Mouse (Mus musculus) kidney, adult 2 months (tissue): ENCODE results near the gene Evi5. TPM values are rescaled to one million over a fixed set of nuclear protein-coding genes. Genes with fewer than 3 reads are reported as not detected.

ENCODE experiments used
- DNase-seq: peaks from one replicate; pipeline ENCODE4 v3.0.0; 2021
- H3K27ac ChIP-seq: fragments of 200-500 bp; 2 replicates; pipeline ENCODE4 v1.5.1; 2012; ENCODE audit warnings: low read depth, low read length, control low read depth, inconsistent platforms; ENCODE audit not compliant: insufficient read depth
- H3K27me3 ChIP-seq: fragments of 200-500 bp; replicated peaks from 2 replicates; pipeline ENCODE4 v1.6.1; 2012; ENCODE audit warnings: mild to moderate bottlenecking, moderate library complexity, low read length, inconsistent platforms; ENCODE audit not compliant: control insufficient read depth, insufficient read depth
- H3K36me3 ChIP-seq: fragments of 200-500 bp; 2 replicates; pipeline ENCODE4 v1.6.1; 2012; ENCODE audit warnings: mild to moderate bottlenecking, moderate library complexity, low read length, inconsistent platforms; ENCODE audit not compliant: control insufficient read depth, insufficient read depth
- H3K4me1 ChIP-seq: fragments of 200-500 bp; 2 replicates; pipeline ENCODE4 v1.6.1; 2011; ENCODE audit warnings: low read length; ENCODE audit not compliant: control insufficient read depth, insufficient read depth
- H3K4me3 ChIP-seq: fragments of 200-500 bp; 2 replicates; pipeline ENCODE4 v1.5.1; 2011; ENCODE audit warnings: mild to moderate bottlenecking, low read depth, low read length, control low read depth; ENCODE audit not compliant: insufficient read depth
- CTCF ChIP-seq: fragments of 200-500 bp; conservative IDR thresholded peaks from 2 replicates; pipeline ENCODE4 v1.5.1; 2011; ENCODE audit warnings: low read depth, mild to moderate bottlenecking, control low read depth, low read length, moderate library complexity, mixed read lengths; ENCODE audit not compliant: insufficient read depth, insufficient read length
- POLR2A ChIP-seq: fragments of 200-500 bp; IDR thresholded peaks from one replicate; pipeline ENCODE4 v1.6.1; 2011; ENCODE audit warnings: low read depth, low read length, control low read depth
- WGBS: fragments of 180-500 bp; shearing (Covaris S2); methylation state at CpG from one replicate; pipeline ENCODE4 v1.1.7; 2018; 5-methylcytosine and 5-hydroxymethylcytosine counted together
- polyA plus RNA-seq: library from polyadenylated mRNA; depleted of rRNA; stranded (reverse); fragments of >200 nt; gene quantifications from 2 replicates; pipeline ENCODE4 v1.2.3, GENCODE M21; 2012

Gene Evi5
- polyA plus RNA-seq, 1 experiment = 39.0 TPM

- WGBS = 83% methylated on average over 6 of the region's 6 CpGs
- TF ChIP-seq CTCF = no peak
- TF ChIP-seq POLR2A = no peak
- no peak overlapping the region for H3K27ac ChIP-seq
- H3K36me3 ChIP-seq = no peaks in the 10 kb centered on the region
- H3K4me1 ChIP-seq = peaks cover 7% of the 10 kb centered on the region; the same call in 1 of the 2 replicates
- H3K4me3 ChIP-seq = no peak overlapping the region
- H3K27me3 ChIP-seq = no peaks in the 10 kb centered on the region
- DNase-seq = no peak
Measured at GRCm38 (mm10) chr5:107873330-107873729, 1.6 kb downstream of the Evi5 start.

DNA sequence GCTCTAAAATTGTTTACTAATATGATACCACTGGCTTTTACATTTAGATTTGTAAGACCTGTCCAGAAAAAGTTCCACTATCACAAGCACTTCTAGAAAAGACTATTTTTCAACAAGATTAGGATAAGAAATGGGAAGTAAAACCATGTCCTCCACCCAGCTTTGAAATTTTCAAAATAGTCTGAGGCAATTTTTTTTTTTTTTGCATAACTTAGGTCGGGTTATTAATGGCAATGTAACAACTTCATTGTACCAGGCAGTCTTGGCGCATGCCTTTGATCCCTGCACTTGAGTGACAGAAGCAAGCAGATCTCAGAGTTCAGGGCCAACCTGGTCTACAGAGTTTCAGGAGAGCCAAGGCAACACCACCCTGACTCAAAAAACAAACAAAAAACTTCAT, 5.2 kb downstream of the Evi5 start:
- TF ChIP-seq POLR2A (no peak), CTCF (no peak)
- no peak overlapping the region for H3K27ac ChIP-seq
- no peak for DNase-seq
- no peaks in the 10 kb centered on the region for H3K27me3 ChIP-seq
- H3K4me3 ChIP-seq = no peak overlapping the region
- WGBS = 45% methylated on average over 2 of the region's 2 CpGs
- peaks cover 11% of the 10 kb centered on the region; the same call in 1 of the 2 replicates for H3K4me1 ChIP-seq
- H3K36me3 ChIP-seq = no peaks in the 10 kb centered on the region

GRCm38 (mm10) chr5:107868905-107869424, 5.9 kb downstream of the Evi5 start:
- TF ChIP-seq POLR2A = peak; percentile 43
- 0 out of 2 replicates have a peak, but pooled peaks have one; percentile 7 for TF ChIP-seq CTCF
- H3K4me3 ChIP-seq = peak overlapping the region; percentile 97
- under 1% methylated on average over 58 of the region's 58 CpGs for WGBS
- peak; percentile 97 for DNase-seq
- H3K27me3 ChIP-seq = no peaks in the 10 kb centered on the region
- H3K4me1 ChIP-seq = peaks cover 9% of the 10 kb centered on the region; the same call in 1 of the 2 replicates
- H3K27ac ChIP-seq = peak overlapping the region; percentile 91
- no peaks in the 10 kb centered on the region for H3K36me3 ChIP-seq

DNA sequence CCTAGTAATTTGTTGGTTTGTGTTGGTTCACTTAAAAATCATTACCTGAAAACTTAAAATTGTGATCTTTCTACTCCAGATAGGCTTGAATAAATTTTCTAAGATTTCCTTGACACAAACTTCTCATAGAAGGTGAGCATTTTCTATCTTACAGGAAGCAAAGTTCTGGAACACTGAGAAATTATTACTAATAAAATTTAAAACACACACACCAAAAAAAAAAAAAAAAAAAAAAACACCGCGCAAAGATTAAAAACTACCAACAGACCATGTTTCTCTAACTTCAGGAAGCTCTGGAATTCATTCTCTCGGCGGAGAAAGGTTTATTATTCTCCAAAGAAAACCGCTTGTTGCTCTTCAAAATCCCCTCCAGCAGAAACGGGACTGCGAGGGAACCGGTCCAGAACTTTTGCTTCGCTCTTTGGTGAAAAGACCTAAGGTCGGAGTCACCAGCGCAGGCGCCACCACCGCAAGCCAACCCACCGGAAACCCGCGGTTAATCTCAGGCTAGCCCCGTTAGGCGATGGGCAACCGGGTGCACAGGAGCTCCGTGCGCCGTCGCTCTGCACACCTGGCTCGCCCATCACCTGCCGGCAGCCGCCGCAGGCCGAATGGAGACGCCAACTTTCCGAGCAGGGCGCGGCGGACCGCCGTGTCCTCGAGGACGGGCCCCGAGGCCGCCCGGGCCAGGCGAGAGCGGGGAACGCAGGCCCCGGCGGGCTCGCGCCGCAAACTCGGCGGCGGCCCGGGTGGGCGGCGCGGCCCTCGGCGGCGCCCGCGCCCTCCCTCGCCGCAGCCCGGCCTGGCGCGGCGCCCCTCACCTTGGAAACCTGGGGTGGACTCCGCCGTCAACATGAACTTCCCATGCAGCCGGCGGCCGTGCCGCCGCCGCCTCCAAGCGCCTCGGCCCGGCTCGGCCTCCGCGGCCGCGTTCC, 6.7 kb downstream of the Evi5 start:
- Histone ChIP-seq H3K27me3 (no peaks in the 10 kb centered on the region), H3K27ac (peak overlapping the region; percentile 91), H3K4me1 (peaks cover 6% of the 10 kb centered on the region; the same call in 1 of the 2 replicates), H3K36me3 (no peaks in the 10 kb centered on the region; the same call in 1 of the 2 replicates), H3K4me3 (peak overlapping the region; percentile 97)
- under 1% methylated on average over 77 of the region's 82 CpGs for WGBS
- TF ChIP-seq CTCF (no peak), POLR2A (no peak)
- peak; percentile 87 for DNase-seq

DNA sequence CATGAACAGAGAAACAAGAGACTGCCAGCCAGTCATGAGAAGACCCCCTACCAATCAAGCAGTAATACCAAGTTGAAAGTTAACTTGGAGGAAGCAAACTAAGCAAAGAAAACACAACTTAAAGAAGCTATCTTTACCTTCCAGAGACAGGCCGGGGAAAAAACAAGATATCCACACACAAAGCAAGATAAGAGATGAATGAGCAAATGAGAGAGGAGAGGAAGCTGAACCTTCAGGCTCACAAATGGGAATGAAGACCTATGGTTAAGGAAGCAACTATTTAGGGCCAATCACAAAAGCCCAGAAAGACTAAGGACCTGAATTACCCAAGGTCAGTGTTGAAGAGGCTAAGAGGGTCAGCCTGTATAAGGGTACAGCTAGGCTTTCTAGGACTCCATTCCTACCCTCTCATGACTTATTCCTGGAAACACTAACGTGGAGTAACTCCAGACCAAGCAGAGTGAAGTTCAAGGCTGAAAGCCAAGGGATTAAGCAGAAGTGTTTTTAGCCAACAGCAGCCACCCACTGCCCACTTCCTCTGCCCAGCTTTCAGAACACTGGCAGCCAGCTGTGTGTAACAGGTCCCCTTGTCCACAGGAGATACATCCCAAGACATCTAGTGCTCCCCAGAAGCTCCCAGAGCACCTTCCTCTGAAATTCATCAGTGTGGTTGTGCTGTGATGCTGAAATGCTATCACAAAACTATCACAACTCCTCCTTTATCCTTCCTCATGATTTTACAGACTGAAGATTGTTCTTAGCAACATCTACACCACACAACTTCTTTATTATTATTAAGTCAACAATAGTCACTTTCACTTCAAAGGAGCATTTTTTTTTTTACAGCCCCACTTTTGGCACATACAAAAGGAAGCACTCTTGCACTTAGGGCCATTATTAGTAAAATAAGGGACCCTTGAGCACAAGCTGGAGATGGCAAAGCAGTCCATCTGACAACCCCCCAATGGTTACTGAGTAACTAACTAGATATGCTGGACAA, 8.5 kb downstream of the Evi5 start:
- TF ChIP-seq POLR2A = no peak
- TF ChIP-seq CTCF = no peak
- Histone ChIP-seq H3K27ac (no peak overlapping the region), H3K36me3 (no peaks in the 10 kb centered on the region; the same call in 1 of the 2 replicates), H3K4me1 (peaks cover 11% of the 10 kb centered on the region; the same call in 1 of the 2 replicates), H3K27me3 (no peaks in the 10 kb centered on the region), H3K4me3 (no peak overlapping the region)
- 36% methylated on average over 2 of the region's 2 CpGs for WGBS
- DNase-seq = peak; percentile 67

DNA sequence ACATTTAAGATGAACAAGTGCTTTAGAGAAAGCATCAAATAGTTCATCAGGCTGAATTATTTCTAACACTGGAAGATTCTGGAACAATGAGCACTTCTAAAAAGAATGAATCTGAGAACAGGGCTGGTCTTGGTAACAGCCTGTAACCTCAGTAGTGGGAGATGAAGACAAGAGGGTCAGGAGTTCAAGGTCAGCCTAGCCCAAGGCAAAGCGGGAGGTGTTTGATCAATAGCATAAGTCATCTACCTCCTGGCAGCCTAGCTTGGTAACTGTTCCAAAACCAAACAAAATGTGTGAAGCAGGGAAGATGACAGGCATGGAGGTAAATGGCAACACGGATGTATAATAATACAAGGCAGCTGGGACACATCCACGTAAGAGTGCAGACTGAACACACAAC, 10.9 kb downstream of the Evi5 start:
- TF ChIP-seq CTCF = no peak
- no peak for TF ChIP-seq POLR2A
- WGBS = 70% methylated on average over 3 of the region's 3 CpGs

More for the DNA sequence above, 10.9 kb downstream of the Evi5 start:
- no peak overlapping the region for H3K27ac ChIP-seq
- H3K4me1 ChIP-seq = peaks cover 11% of the 10 kb centered on the region; the same call in 1 of the 2 replicates
- H3K27me3 ChIP-seq = no peaks in the 10 kb centered on the region
- no peak for DNase-seq
- H3K36me3 ChIP-seq = no peaks in the 10 kb centered on the region; the same call in 1 of the 2 replicates
- no peak overlapping the region for H3K4me3 ChIP-seq
